Mouse (Mus musculus) layer of hippocampus, postnatal 14 days (tissue): ENCODE data around the gene Lcmt1. TPM values are rescaled to one million over a fixed set of nuclear protein-coding genes. Genes with fewer than 3 reads are reported as not detected.
A peak's percentile ranks its signal among the peaks of the same experiment; 100 is the strongest.

Experiments
- DNase-seq, 2 experiments: peaks; one replicate each; pipeline ENCODE4 v3.0.0; 2021 to 2022; ENCODE audit warnings: low spot score in 2 of 2, mixed read lengths in 1 of 2
- total RNA-seq, 2 experiments: library from RNA; stranded (reverse); gene quantifications; 2 replicates each; pipeline ENCODE4 v1.2.3; 2021

Gene Lcmt1
- total RNA-seq, 2 experiments from 2014 or later = 85.1 to 87.4 TPM

DNA sequence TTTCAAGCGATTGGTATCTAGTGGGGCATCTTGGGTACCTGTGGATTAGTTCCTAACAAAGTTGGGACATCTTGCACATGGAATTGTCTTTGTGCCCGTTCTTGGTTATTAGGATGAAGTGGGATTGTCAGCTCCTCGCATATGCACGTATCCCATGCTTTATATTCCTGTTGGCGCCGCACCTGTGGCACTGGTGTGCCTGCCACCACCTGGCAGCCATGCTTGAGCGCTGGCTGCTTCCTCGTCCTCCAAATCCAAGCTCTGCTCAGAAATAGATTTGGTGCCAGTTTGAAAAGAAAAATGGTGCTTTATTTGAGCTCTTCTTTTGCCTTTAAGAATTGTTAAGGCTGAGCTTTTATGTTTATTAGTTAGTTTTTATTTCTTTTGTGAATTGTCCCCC lies 28.3 kb downstream of the Lcmt1 start:
- no peak for DNase-seq

DNA sequence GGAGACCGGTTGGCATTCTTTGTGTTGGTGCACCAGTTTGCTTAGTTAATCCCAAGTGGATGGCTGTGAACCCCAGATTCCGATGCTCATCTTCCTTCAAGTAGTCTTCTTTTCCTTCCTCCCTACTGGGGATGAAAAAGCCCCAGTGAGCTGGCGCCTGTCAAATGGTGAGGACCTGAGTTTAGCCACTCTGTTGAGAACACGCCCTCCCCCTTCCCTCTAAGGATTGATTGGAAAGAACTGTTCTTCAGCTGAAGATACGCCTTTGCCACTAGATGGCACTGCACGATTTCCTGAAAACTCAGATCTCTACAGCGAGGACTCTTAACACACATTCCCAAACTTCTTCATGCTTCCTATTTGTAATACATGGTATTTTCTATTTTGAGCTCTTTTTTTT lies 29.2 kb downstream of the Lcmt1 start:
- DNase-seq = peak; percentile 24 to 75

DNA sequence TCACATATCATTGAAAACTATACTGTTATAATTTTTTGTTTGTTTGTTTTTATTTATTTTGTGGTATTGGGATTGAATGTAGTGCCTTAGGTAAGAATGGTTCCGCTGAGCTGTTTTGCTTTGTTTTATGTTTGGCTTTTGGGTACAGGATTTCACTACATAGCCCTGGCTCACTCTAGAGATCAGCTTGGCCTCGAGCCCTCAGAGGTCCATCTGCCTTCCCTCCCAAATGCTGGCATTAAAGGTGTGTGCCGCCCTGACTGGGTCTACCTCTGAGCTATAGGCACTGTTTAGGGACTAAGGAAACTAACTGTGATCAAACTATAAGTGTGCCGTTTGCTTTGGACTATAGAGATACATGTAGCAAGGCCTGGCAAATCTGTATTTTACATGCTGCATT lies 29.7 kb downstream of the Lcmt1 start:
- DNase-seq = no peak

DNA sequence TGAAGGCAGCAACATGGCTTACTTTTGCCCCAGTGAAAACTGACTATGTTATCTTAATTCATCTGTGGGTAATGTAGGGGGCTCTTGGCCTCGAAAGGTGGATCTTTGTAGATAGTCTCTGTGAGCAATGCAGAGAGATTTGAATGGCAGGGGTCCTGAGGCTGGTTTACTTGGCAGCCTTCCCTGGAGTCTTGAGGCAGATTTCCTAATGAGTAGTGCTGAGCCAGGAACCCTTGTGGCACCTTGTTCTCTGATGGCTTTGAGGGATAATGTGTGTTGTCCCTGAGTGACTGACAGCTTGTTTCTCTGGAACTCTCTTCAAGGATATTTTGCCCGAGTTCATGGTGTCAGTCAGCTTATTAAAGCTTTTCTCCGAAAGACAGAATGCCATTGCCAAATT lies 31.5 kb downstream of the Lcmt1 start:
- DNase-seq = no peak

DNA sequence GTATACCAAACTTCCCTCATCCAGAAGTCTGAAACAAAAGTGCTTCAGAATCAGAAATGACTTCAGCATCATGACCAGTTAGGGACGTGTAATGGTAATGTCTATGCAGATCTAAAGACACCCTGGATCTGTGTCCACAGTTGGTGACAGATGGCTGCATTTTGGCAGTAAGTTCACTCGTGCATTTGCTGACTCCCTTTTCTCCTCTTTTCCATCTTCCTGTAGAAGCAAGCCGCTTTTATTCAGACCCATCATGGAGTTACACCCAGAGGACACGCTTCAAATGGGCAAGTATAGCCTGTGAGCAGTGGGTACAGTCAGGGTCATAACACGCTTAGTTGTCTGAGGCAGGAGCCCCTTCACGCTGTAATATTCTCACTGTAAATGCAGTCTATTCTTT lies 34.6 kb downstream of the Lcmt1 start:
- DNase-seq = peak; percentile 10 to 49

DNA sequence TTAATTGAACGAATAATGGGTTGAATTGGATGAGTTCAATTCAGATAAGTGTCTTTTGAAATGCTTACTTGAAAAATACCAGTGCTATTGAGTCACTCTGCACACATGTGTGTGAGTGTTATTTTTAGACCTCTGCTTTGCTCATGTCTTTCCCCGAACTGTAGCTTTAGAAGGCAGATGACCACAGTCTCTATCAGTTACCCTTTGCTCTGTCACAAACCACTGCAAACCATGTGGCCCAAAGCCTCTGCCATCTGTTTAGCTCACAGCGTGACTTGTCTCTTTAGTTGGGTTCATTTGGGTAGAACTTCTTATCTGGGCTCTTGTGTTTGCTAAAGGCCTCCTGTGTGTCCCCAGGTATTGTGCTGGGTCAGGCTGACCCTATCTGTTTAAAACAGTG lies 36.0 kb downstream of the Lcmt1 start:
- DNase-seq = no peak

DNA sequence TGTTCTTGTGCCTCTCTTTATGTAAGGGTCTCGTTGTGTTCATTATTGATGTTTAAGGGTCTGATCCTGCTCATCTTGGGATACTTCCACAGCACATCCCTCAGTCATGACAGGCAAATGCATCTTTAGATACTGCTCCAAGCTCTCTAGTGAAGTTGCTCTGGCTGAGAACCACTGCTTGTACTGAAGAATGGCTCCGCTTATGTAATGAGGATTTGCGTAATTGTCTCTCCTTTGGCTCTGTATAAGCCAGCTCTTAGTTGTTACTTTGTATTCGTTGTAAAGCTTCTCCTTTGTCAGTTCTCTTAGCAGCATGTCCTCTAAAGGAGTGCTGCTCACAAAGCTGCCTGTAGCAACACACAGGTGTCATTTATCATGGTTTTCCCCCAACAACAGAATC lies 37.4 kb downstream of the Lcmt1 start:
- DNase-seq = no peak

DNA sequence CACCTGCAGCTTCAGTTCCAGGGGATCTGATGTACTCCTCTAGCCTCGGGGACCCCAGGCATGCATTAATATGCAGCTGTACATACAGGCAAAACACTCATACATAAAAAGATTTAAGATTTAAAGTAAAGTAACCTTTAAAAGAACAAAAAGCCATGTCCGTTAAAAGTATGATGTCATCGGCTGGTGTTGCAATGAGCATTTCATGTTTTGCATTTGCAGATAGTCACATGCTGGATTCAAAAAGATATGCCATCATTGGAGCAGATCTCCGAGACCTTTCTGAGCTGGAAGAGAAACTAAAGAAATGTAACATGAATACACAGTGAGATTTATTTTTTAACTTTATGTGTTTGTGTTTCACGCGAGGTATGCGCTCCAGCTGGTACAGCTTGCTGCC lies 40.9 kb downstream of the Lcmt1 start:
- no peak for DNase-seq

DNA sequence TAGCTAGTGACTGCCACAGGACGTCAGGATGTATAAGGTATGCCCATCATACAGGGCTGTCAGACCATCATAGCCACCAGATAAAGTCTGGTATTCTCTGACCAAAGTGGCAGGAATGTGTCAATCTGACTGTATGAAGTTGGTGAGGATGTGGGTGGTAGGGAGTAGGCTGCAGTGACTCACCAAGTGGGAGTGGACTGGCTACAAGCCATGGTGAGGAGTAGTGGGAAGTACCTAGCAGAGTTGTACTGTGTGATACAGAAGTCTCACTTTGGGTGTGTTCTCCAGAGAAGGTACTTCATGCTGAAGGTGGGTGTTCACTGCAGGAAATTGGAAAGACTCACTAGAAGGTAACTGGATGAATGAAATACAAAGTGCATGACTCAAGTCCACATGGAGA lies 41.5 kb downstream of the Lcmt1 start:
- DNase-seq = peak in 1 of 2 experiments; percentile 34

DNA sequence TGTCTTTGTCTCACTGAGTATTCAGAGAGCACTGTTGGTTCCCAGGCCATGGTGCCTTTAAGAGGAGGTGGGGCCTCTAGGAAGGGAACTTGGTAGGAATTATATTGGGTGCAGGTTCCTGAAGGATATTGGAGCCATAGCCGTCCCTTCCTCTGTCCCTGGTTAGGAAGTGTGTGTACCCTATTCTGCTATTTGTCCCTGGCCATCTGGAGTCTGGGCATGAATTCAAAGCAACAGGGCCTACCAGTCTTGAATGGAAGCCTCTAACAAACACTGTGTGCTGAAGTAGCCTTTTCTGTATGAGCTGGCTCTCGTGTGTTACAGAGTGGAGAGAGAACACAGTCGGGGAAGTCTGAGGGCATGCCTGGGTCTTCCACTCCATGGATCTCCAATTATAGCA lies 42.6 kb downstream of the Lcmt1 start:
- DNase-seq = peak; percentile 23 to 70

DNA sequence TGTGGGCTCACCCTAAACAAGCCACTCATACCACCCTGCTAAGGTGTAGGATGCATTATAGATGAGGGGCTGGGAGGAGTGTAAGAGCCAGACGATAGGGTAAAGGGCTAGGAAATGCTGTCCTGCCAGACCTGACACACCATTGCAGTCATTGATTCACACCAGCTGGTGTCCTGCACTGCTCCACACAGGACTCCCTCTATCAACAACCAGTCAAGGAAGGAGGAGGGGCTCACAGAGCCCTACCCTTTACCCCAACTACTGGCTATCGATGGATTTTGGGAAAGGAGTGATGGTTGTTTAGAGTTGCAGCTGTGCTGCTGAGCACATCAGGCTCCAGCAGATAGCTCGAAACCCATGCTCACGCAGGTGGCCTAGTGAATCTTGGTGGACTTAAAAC lies 47.2 kb downstream of the Lcmt1 start:
- no peak for DNase-seq

DNA sequence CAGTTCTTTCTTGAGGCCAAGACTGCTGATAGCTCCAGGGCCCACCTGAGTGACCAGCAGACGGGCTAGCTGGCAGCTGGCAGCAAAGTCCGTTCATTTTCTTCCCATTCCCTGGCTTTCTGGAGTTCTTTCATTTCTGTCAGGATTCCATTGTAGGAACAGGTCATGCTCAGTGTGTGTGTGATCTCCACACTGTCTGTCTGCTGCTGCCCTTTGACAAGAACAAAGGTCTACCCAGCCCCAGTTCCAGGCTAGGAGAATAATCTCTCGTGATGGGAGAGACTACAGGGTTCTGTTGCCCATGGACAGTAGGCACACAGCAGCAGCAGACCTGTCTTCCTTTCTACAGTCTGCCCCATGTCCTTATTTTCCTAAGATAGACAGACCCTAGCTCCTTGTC lies 48.1 kb downstream of the Lcmt1 start:
- DNase-seq = no peak

DNA sequence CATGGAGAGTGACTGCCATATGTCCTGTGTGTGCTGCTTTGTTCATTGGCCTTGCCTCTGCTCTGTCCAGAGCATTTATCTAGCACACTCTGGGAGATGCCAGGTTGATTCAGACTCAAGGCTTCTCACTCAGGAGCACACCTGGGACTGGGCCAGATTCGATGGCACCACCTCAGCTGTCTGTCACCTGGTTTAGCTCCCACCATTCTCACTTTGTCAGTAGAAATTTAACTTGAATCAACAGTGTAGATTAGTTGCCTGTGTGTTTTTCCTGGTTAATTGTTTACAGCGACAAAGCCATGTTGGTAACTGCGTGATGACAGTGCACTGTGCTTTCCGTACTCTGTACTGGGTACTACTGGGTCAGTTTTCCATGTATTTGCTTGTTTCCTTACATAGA lies 50.4 kb downstream of the Lcmt1 start:
- DNase-seq = no peak

DNA sequence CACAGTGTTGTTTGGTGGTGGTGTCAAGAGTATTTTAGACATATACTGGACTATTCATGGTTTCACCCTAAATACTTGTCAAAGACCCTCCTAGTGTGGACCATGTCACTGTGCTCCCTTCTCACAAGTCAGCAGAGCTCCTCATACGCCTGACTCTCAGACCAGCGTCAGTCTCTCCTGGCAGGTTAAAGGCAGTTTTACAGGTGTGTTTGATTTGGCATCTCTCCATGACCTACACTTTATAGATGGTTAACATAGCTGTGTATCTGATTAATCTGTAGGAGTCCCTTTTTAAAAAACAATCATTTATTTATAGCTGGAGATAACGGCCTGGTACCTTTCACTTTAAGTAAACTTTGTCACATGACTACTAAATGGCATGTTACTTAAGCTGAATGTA lies 52.4 kb downstream of the Lcmt1 start:
- no peak for DNase-seq

DNA sequence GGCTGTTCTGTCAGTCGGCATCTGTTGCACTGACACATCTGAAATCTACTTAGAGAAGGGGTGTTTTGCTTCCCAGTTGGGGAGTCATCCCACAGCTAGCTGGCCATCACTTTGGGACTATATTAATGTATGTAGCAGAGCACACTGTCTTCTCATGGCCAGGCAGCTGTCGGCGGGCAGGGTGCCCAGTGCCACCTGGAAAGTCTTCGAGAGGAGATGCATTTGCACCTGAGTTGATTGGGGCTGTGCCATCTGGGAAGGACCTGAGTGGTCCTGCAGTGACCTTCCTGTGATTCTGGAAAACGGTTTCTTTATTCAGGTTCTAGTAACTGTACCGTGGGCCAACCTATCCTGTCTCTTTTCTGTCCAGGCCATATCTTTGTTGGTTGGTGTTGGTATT lies 54.7 kb downstream of the Lcmt1 start:
- DNase-seq = no peak

DNA sequence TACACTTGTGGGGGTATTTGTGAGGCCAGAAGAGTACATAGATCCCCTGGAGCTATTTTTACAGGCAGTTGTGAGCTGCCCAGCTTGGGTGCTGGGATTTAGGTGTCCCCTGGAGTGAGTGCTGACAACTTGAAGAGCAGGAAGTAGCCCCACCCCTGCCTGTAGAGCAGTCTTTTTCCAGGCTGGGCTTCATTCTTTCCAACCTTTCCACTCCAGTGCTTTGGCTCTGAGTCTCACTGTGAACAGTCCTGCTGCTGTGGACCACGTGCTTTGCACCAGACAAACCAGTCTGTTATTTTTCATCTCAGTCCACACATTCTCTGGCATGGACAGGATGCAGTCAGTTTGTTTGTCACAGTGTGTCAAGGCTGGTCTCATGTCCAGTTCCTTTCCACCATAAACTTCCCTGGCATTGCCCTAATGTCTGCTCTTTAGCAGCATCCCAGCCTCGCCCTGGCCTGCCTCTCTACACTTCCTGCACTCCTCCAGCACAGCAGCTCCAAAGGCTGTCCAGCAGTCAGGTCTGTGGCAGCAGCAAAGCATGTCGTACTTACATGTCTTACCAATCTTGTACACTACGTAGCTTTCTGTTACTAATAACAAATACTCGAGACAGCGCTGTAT lies 55.7 kb downstream of the Lcmt1 start:
- DNase-seq = no peak

DNA sequence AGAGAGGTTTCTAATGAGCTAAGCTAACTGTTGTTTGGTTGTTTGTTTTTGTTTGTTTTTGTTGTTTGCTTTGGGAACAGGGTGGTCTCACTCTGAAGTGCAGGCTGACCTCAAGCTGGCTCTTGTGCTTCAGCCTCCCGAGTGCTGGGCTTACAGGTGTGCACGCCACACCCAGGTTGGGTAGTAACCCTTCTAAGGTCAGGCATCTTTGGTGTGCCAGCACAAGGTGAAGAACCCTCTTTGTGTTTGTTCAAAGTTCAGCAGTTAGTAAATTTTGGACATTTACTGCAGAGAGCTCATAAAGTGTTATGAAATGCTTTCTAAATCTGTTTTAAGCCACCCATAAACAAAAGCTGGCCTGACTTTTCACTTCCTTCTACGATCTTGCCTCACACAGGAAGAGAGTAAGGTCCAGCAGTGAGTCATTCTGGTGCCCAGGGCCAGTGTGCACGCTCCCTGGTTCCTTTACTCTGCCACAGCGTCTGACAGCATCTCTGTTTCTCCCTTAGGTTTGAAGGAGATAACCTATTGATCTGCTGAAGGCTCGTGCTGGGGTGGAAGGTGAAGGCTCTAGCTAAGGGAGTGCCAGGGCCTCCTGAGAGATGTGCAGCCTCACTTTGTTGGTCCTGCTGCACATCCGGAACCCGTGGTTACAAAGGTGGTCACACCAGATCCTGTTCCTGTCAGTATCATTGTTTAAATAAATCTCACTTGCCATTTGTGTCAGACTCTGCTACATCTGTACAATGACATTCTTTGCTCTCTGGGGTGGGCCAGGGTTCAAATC lies 60.2 kb downstream of the Lcmt1 start:
- no peak for DNase-seq

DNA sequence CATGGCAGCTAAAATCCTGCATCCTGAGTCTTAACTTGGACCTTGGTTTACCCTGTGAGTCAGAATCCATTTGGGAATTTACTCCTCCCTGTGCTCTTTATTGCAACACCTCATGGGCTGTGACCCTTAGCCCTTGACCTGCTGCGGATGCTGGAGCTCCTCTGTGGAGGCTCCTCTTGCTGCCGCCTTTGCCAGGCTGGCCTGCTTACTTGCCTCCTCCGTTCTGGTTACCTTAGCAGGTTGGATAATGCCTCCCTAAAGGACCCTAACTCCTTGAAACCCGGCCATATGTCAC lies 60.8 kb downstream of the Lcmt1 start:
- no peak for DNase-seq

DNA sequence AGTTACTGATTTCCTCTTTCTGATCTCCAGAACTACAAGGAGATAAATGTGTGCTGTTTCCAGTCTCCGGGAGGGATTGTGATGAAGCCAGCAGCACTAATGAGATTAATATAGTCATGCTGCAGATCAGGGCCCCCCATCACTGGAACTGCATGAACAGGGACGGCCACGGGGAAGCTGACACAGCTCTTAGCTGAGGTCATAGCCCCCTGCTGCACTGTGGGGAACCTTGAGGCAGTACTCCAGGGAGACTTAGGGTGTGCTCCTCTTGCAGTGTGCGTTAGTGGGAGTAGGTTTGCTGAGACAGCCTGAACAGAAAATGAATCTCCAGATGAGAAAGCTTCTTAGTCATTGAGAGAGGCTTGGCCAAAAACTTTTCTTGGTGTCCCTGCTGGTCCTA lies 61.6 kb downstream of the Lcmt1 start:
- DNase-seq = no peak

DNA sequence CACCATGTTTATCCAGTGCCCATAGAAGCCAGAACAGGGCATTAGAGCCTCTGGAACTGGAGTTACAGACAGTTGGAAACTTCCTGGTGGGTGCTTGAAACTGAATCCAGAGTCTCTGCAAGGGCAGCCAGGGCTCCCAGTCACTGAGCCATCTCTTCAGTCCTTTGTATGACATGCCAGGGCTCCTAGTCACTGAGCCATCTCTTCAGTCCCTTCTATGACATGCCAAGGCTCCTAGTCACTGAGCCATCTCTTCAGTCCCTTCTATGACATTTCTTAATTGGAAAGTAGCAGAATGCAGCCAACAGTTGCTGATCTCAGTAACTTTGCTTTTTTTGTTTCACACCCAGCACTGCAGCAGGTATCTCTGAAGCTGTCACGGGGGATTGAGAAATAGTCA lies 72.5 kb downstream of the Lcmt1 start:
- DNase-seq = no peak

DNA sequence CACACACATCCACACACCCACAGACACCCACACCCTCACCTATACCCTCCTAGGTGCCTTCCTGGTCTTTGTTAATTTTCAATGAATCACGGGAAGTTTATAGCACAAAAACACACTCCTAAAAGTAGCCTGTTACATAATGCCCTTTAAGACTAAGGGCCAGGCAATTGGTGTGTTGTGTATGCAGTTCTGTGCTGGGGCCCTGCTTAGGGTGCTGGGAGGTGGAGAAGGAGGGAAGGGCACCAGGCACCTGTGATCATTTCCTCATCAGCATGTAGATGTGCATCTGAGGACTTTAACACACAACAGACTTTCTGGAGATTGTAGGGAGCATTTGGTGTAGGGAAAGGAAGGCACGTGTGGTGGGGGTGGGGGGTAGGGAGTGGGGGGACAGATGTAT lies 79.2 kb downstream of the Lcmt1 start:
- DNase-seq = no peak

DNA sequence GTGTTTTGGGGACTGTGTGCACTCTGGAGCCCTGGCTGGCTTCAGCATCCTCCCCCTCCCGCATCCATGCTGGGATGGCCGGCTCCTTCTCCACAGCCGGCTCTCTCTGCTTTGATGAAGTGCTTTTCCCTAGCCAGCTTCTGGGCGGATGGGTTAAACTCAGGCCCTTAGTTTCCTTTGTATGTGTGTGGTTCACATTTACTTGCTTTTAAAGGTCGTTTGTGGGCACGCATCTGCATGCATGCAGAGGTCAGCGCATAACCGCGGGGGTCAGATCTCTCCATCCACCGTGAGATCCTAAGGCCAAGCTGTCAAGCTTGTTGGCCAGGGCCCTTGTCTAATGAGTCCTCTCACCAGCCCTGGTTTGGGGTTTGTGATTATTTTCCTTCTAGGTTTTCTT lies 80.1 kb downstream of the Lcmt1 start:
- no peak for DNase-seq

DNA sequence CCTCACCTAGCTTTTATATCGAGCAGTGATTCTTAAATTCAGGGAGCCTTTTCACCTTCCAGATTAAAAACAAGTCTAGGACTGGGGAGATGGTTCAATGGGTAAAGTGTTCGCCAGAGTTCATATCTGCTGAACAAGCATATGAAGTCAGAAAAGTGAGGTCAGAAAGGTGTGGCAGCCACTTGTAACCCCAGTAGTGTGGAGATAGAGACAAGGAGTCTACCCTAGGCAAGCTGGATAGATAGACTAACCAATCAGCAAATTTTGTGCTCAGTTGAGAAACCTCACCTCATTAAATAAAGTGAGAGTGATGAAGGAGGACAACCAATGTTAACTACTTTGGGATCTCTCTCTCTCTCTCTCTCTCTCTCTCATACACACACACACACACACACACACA lies 80.9 kb downstream of the Lcmt1 start:
- DNase-seq = no peak
